Mouse (Mus musculus) bone marrow, adult 2 months (tissue): ENCODE measurements around the gene Ccnt1. TPM values are rescaled to one million over a fixed set of nuclear protein-coding genes. Genes with fewer than 3 reads are reported as not detected.

ENCODE experiments used
- H3K27ac ChIP-seq: fragments of 200-500 bp; 2 replicates; pipeline ENCODE4 v1.5.1; 2012; ENCODE audit warnings: low read depth, mild to moderate bottlenecking, control low read depth, inconsistent platforms, low read length; ENCODE audit not compliant: control insufficient read depth, poor library complexity, insufficient read depth
- H3K4me1 ChIP-seq: fragments of 200-500 bp; 2 replicates; pipeline ENCODE4 v1.6.1; 2011; ENCODE audit warnings: low read length; ENCODE audit not compliant: control insufficient read depth, insufficient read depth
- H3K4me3 ChIP-seq: fragments of 200-500 bp; replicated peaks from 2 replicates; pipeline ENCODE3; 2011; ENCODE audit warnings: mild to moderate bottlenecking, low read depth, low read length, control low read depth; ENCODE audit not compliant: control insufficient read depth
- CTCF ChIP-seq: fragments of 200-500 bp; IDR thresholded peaks from 2 replicates; pipeline ENCODE4 v1.5.1; 2011; ENCODE audit warnings: low read length, control low read depth; ENCODE audit not compliant: control insufficient read depth, insufficient read depth
- POLR2A ChIP-seq: fragments of 200-500 bp; IDR thresholded peaks from 2 replicates; pipeline ENCODE4 v1.6.1; 2011; ENCODE audit warnings: low read depth, mild to moderate bottlenecking, control low read depth, low read length, borderline replicate concordance; ENCODE audit not compliant: control insufficient read depth
- WGBS: fragments of 180-500 bp; shearing (Covaris S2); methylation state at CpG from one replicate; pipeline ENCODE4 v1.1.7; 2018; 5-methylcytosine and 5-hydroxymethylcytosine counted together
- polyA plus RNA-seq: library from polyadenylated mRNA; stranded (reverse); fragments of >200 nt; gene quantifications from 2 replicates; pipeline ENCODE4 v1.2.4, GENCODE M21; 2011; ENCODE audit warnings: low replicate concordance; ENCODE audit not compliant: missing spikeins, insufficient read depth, insufficient read length

Gene Ccnt1
- polyA plus RNA-seq, 1 experiment: 31.3 TPM

DNA sequence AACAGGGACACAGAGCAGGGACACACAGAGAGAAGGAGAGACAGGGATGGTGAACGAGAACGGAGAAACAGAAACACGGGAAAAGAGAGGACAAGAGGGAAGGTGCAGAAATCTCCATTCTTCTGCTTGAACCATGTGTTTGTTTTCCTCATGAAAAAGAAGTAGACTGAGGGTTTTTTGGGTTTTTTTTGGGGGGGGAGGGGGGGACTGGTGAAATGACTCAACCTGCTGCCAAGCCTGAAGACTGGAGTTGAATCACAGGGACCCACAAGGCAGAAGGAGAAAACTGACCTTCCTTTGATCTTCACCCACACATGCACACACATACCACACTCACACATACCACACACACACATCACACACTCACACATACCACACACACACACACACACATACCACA lies 67.4 kb downstream of the Ccnt1 start:
- no peak overlapping the region for H3K27ac ChIP-seq
- no peak for TF ChIP-seq POLR2A
- no peak for TF ChIP-seq CTCF
- H3K4me3 ChIP-seq: no peak overlapping the region
- 79% methylated on average over 3 of the region's 3 CpGs for WGBS
- no peaks in the 10 kb centered on the region; the same call in 1 of the 2 replicates for H3K4me1 ChIP-seq

GRCm38 (mm10) chr15:98497631-98498030 lies 73.1 kb downstream of the Ccnt1 start:
- no peak for TF ChIP-seq CTCF
- no peak for TF ChIP-seq POLR2A
- Histone ChIP-seq H3K4me3 (no peak overlapping the region), H3K4me1 (no peaks in the 10 kb centered on the region; the same call in 1 of the 2 replicates), H3K27ac (no peak overlapping the region)
- 77% methylated on average over 17 of the region's 17 CpGs for WGBS

DNA sequence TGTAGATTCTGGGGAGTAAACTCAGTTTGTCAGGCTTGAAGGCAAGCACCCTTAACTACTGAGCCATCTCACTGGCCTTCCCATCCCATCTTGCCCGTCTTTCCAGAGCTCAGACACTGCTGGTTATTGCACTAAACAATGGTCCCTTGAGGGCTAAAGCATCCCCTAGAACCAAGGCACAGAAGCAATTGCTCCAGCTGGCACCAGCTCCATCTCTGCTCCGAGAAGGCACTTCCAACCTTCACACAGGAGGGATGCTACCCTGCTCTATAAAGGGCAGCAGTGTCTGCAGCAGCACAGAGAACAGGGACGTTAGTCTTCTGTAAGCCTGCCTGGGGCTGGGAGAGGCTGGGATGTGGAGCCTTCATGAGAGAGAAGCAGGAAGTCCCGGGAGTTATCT lies 78.6 kb downstream of the Ccnt1 start, which contains the start of gene Olfr279:
TSS of gene Olfr279 (plus strand) at position 301 of the 400 bp plus-strand sequence.
- Histone ChIP-seq H3K4me1 (no peaks in the 10 kb centered on the region; the same call in 1 of the 2 replicates), H3K4me3 (no peak within 1 kb of the TSS), H3K27ac (no peak within 1 kb of the TSS)
- WGBS: 58% methylated on average over 4 of the region's 4 CpGs
- TF ChIP-seq POLR2A (no peak), CTCF (no peak)

DNA sequence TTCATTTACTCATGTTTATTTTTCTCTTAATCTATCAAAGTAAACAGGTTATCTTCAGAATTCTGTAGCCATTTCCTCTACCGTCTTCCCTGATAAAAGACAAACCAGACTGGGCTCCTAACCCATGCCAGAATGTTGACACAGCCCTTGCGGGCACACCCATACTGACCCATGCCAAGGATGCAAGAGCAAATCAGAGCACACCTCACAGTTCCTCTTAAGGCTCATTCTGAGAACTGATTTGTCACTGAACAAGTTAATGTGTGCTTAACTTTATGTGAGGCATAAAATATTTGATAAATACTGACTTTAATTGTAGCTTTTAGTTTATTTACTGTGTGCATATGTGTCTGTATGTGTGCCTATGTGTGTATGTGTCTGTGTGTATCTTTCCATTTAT lies 79.4 kb downstream of the Ccnt1 start:
- WGBS: 47% methylated on average over 2 of the region's 2 CpGs
- no peaks in the 10 kb centered on the region for H3K4me1 ChIP-seq

More for the DNA sequence above, 79.4 kb downstream of the Ccnt1 start:
- TF ChIP-seq CTCF: no peak
- no peak for TF ChIP-seq POLR2A
- H3K4me3 ChIP-seq: no peak overlapping the region
- no peak overlapping the region for H3K27ac ChIP-seq

Other genes with a start within 250 kb of the Ccnt1 start
- gene Olfr284, start 229.9 kb downstream of the Ccnt1 start, polyA plus RNA-seq: not detected in 2 replicates
- not detected in 2 replicates for gene Olfr283, start 190.0 kb downstream of the Ccnt1 start, polyA plus RNA-seq
- not detected in 2 replicates for gene Olfr282, start 139.7 kb downstream of the Ccnt1 start, polyA plus RNA-seq
- 0.22 TPM in 1 of 2 replicates, not detected in the other for gene Olfr281, start 118.3 kb downstream of the Ccnt1 start, polyA plus RNA-seq
- not detected in 2 replicates for gene OR5BS1P, start 101.0 kb downstream of the Ccnt1 start, polyA plus RNA-seq
- not detected in 2 replicates for gene Lalba, start 88.2 kb downstream of the Ccnt1 start, polyA plus RNA-seq
- 0.29 TPM in 1 of 2 replicates, not detected in the other for gene Olfr279, start 78.5 kb downstream of the Ccnt1 start, polyA plus RNA-seq
- gene Kansl2, start 36.7 kb downstream of the Ccnt1 start, polyA plus RNA-seq: 39.2 and 52.3 TPM in 2 replicates
- not detected in 2 replicates for gene 4930415O20Rik, start 81 bp upstream of the Ccnt1 start, polyA plus RNA-seq
- 45.8 and 65.2 TPM in 2 replicates for gene Adcy6, start 39.2 kb upstream of the Ccnt1 start, polyA plus RNA-seq
- 0.70 and 1.8 TPM in 2 replicates for gene Cacnb3, start 59.9 kb upstream of the Ccnt1 start, polyA plus RNA-seq
- 52.3 and 81.0 TPM in 2 replicates for gene Ddx23, start 92.0 kb upstream of the Ccnt1 start, polyA plus RNA-seq
- gene Rnd1, start 106.5 kb upstream of the Ccnt1 start, polyA plus RNA-seq: 1.8 and 2.3 TPM in 2 replicates
- not detected in 2 replicates for gene Ccdc65, start 137.3 kb upstream of the Ccnt1 start, polyA plus RNA-seq
- 0.74 TPM in 1 of 2 replicates, not detected in the other for gene Fkbp11, start 157.3 kb upstream of the Ccnt1 start, polyA plus RNA-seq
- gene Arf3, start 192.3 kb upstream of the Ccnt1 start, polyA plus RNA-seq: 11.0 and 19.8 TPM in 2 replicates
- gene Wnt10b, start 207.2 kb upstream of the Ccnt1 start, polyA plus RNA-seq: 1.1 and 1.4 TPM in 2 replicates
- not detected in 2 replicates for gene Wnt1, start 218.9 kb upstream of the Ccnt1 start, polyA plus RNA-seq
- gene Ddn, start 238.6 kb upstream of the Ccnt1 start, polyA plus RNA-seq: 0.25 TPM in 1 of 2 replicates, not detected in the other